1 mouse cellular context compared by ENCODE assay signal in genomic region chr10:94107607-94108006, GRCm38 (mm10).
TF ChIP-seq lines count a peak whose summit lies in the region.

No protein-coding gene starts in this region.

TF ChIP-seq in CH12.LX, 34 proteins besides CTCF, POLR2A, EP300 and RAD21 (continued from another document):
- TF ChIP-seq TCF12 (IDR thresholded peaks at IDR 0.05; ENCODE audit: low read depth, low read length): no peak
- no peak for TF ChIP-seq ZMIZ1 (IDR thresholded peaks at IDR 0.05; ENCODE audit: low read depth, low read length)
- no peak for TF ChIP-seq ELF1 (IDR thresholded peaks at IDR 0.05; ENCODE audit: low read depth, low read length)
TF ChIP-seq in CH12.LX: peak in this region for 6.
